Mouse (Mus musculus) cerebellum, adult 2 months (tissue): ENCODE data around the gene Igdcc3. TPM values are rescaled to one million over a fixed set of nuclear protein-coding genes. Genes with fewer than 3 reads are reported as not detected.
A peak's percentile ranks its signal among the peaks of the same experiment; 100 is the strongest.

Experiments
- DNase-seq, 2 experiments: peaks; one replicate each; pipeline ENCODE4 v3.0.0; 2021
- H3K27ac ChIP-seq: fragments of 200-500 bp; 2 replicates; pipeline ENCODE4 v1.5.1; 2012; ENCODE audit warnings: low read length, control low read depth, inconsistent platforms; ENCODE audit not compliant: insufficient read depth
- H3K27me3 ChIP-seq: fragments of 200-500 bp; 2 replicates; pipeline ENCODE4 v1.6.1; 2012; ENCODE audit warnings: inconsistent platforms, mild to moderate bottlenecking, low read length, moderate library complexity; ENCODE audit not compliant: control insufficient read depth, insufficient read depth
- H3K4me1 ChIP-seq: fragments of 200-500 bp; 2 replicates; pipeline ENCODE4 v1.6.1; 2011; ENCODE audit warnings: low read length; ENCODE audit not compliant: control insufficient read depth, insufficient read depth
- H3K4me3 ChIP-seq: fragments of 200-500 bp; replicated peaks from 2 replicates; pipeline ENCODE3; 2011; ENCODE audit warnings: mild to moderate bottlenecking, low read depth, low read length, control low read depth; ENCODE audit not compliant: insufficient read depth
- CTCF ChIP-seq: fragments of 200-500 bp; IDR thresholded peaks from 2 replicates; pipeline ENCODE4 v1.5.1; 2011; ENCODE audit warnings: low read depth, mild to moderate bottlenecking, control low read depth, low read length, moderate library complexity, borderline replicate concordance; ENCODE audit not compliant: insufficient read depth
- POLR2A ChIP-seq: fragments of 200-500 bp; IDR thresholded peaks from 2 replicates; pipeline ENCODE4 v1.6.1; 2011; ENCODE audit warnings: low read length, control low read depth, borderline replicate concordance; ENCODE audit not compliant: insufficient read depth
- WGBS: fragments of 180-500 bp; shearing (Covaris S2); methylation state at CpG from one replicate; pipeline ENCODE4 v1.1.7; 2018; 5-methylcytosine and 5-hydroxymethylcytosine counted together
- polyA plus RNA-seq: library from polyadenylated mRNA; depleted of rRNA; stranded (reverse); fragments of >200 nt; gene quantifications from 2 replicates; pipeline ENCODE4 v1.2.3, GENCODE M21; 2012

Igdcc3 gene
- polyA plus RNA-seq, 1 experiment = 1.8 TPM

GRCm38 (mm10) chr9:65172654-65173053 lies 31.7 kb downstream of the Igdcc3 start:
- no peaks in the 10 kb centered on the region for H3K4me1 ChIP-seq
- no peaks in the 10 kb centered on the region for H3K27me3 ChIP-seq
- H3K27ac ChIP-seq = no peak overlapping the region
- no peak for TF ChIP-seq POLR2A
- no peak for DNase-seq
- no peak overlapping the region for H3K4me3 ChIP-seq
- WGBS = 88% methylated on average over 9 of the region's 9 CpGs

DNA sequence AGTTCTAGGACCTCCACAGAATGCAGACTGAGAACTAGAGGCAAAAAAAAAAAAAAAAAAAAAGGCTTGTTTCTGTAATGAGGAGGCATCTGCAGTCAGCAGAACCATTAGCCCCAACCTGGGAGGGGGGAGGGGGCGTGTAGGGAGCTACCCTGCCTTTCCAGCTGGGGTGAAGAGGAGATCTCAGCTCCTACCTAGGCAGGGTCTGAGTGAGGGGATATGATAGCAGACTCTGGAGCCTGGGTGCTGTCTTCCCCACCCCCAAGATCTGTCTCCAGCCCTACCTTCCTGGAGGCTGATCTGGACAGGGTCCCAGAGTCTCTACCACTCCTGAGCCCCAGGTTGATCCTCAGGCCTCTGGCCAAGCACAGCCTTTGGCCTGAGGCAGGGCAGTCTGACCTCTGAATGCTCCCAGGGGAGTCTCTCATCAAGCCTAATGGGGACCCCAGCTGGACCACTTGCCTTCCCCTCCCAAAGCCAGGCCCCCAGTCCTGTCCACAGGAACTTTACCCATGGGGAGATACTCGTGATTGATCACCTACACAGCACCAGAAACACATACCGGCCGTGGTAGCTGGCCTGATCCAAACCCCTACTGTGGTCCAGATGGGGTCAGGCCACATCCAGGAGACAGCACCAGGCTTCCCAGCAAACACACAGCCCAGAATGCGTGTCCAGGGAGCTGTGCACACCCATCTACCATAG lies 34.4 kb downstream of the Igdcc3 start:
- H3K4me3 ChIP-seq = no peak overlapping the region
- 56% methylated on average over 5 of the region's 5 CpGs for WGBS
- TF ChIP-seq POLR2A (no peak), CTCF (no peak)
- peaks cover 5% of the 10 kb centered on the region; the same call in 1 of the 2 replicates for H3K4me1 ChIP-seq
- H3K27me3 ChIP-seq = no peaks in the 10 kb centered on the region
- no peak overlapping the region for H3K27ac ChIP-seq
- no peak for DNase-seq

GRCm38 (mm10) chr9:65175939-65176871 lies 35.2 kb downstream of the Igdcc3 start:
- WGBS = 38% methylated on average over 9 of the region's 9 CpGs
- Histone ChIP-seq H3K4me3 (no peak overlapping the region), H3K27ac (no peak overlapping the region), H3K27me3 (no peaks in the 10 kb centered on the region), H3K4me1 (peaks cover 5% of the 10 kb centered on the region; the same call in 1 of the 2 replicates)
- TF ChIP-seq POLR2A (no peak), CTCF (no peak)
- no peak for DNase-seq

DNA sequence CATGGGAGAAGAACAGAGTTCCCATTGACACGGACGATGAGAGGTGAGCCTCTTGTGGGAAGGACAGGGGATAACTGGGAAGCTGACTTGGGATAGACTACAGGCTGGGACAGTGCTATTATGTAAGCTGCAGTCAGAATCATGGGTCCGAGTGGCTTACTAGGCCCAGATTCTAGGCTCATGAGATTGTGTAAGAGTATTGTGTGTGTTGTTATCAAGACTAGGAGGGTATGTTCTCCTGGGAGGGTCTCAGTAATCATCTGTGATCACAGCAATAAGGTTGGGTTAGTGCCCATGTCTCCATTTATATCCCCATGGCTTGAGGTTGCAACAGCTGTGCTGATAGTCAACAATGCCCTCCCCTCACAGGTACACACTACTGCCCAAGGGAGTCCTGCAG lies 36.5 kb downstream of the Igdcc3 start:
- Histone ChIP-seq H3K27ac (no peak overlapping the region), H3K4me3 (no peak overlapping the region), H3K27me3 (no peaks in the 10 kb centered on the region), H3K4me1 (peaks cover 5% of the 10 kb centered on the region; the same call in 1 of the 2 replicates)
- WGBS = 69% methylated on average over 3 of the region's 3 CpGs
- TF ChIP-seq POLR2A = no peak
- no peak for TF ChIP-seq CTCF
- DNase-seq = no peak

DNA sequence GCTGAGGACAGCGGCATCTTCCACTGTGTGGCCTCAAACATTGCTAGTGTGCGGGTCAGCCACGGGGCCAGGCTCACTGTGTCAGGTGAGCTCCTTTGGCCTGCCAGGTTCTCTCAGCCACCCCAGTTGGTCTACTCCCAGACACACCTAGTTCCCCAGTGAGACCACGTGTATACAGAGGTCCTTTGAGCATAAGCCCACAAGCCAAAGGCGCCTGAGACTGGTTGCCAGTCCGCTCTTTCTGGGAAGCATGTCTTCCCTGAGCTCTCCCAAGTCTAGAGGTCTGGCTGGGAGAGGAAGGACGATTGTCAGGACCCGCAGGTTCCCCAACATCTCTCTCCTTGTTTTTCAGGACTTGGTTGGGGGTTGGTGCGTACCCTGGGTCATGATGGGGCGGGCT lies 36.9 kb downstream of the Igdcc3 start:
- Histone ChIP-seq H3K4me1 (peaks cover 5% of the 10 kb centered on the region; the same call in 1 of the 2 replicates), H3K4me3 (no peak overlapping the region), H3K27ac (no peak overlapping the region), H3K27me3 (no peaks in the 10 kb centered on the region)
- no peak for DNase-seq
- TF ChIP-seq CTCF = no peak
- TF ChIP-seq POLR2A = no peak
- 87% methylated on average over 10 of the region's 10 CpGs for WGBS

GRCm38 (mm10) chr9:65178336-65179213 lies 37.6 kb downstream of the Igdcc3 start:
- 25% methylated on average over 22 of the region's 22 CpGs for WGBS
- H3K27me3 ChIP-seq = no peaks in the 10 kb centered on the region
- H3K27ac ChIP-seq = no peak overlapping the region
- H3K4me3 ChIP-seq = peak overlapping the region; percentile 25
- peaks cover 5% of the 10 kb centered on the region; the same call in 1 of the 2 replicates for H3K4me1 ChIP-seq
- DNase-seq = peak in 1 of 2 experiments; percentile 41
- TF ChIP-seq POLR2A = no peak
- no peak for TF ChIP-seq CTCF
